Mouse (Mus musculus) liver, adult (tissue): Measurements from ENCODE around the gene Lfng.

Source experiments
- GATA4 ChIP-seq: IDR thresholded peaks from 2 replicates; pipeline ENCODE4 v1.6.1; 2014; ENCODE audit warnings: mild to moderate bottlenecking, low read length; ENCODE audit not compliant: insufficient replicate concordance

The Lfng gene

DNA sequence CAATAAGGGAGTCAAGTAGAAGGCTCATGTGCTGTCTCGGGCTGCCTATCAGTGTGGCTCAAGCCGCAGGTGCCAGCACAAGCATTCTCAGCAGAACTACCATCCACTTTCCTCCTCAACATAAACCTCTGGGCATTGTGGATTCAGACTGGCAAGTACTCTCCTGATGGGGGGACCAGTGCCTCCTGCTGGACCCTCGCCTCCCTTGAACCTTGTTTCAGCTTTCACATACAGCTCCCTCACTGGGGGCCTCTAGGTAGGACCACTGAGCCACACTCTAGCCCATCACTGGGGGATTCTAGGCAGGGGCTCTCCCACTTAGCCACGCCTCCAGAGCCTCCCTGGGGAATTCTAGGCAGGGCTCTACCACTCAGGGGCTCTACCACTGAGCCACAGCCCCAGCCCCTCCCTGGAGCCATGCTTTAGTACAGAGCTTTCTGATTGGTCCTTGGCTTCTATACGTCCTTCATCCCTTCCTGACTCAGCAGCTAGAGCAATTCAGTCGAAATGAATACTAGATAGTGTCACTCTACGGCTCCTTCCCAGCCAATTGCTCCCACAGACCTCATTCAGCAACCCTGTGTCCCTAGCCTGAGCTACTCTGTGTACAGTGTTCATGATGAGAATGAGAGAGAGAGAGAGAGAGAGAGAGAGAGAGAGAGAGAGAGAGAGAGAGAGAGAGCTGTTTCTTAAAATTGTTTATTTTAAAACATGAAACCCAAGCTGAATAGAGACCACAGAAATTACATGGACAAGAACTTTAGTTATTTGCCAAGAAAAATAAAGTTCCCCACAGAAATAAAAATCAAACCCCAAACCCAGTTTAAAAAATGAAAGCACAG lies 13.0 kb downstream of the Lfng start:
- TF ChIP-seq GATA4 = no peak

DNA sequence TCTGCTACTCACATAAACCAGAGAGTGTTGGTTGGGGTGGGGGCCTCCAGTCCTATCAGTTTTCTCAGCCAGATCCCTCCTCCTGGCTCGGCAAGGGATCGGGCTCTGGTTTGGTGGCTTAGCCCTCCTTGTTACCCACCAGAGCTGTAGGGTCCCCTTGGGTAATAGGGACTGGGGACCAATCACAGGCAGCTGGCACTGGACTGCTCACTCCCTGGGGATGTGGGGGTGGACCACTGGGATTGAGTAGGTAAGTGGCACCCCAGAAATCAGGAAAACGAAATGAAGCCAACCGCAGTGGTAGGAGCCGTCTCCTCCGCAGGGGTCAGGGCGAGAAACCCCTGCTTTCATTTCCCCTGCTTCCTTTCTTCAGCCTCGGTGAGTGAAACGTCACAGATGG lies 14.0 kb downstream of the Lfng start:
- TF ChIP-seq GATA4 = no peak

DNA sequence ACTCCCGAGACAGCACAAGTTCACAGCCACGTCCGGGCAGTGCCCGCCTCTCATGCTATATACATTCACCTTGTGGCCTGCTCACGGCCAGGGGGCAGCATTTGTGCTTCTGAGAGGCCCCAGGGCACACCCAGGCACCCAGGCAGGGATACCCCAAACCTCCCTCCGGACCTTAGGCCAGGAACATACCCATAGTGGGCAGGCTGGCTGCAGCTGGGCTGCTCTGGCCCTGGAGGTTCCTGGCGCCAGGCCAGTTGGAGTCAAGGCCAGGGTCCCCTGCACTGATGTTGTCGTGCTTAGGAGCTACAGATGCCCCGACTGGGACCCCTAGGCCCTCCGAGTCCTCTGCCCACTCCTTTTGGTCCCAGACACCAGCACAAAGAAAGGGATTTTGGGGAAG lies 14.4 kb downstream of the Lfng start:
- no peak for TF ChIP-seq GATA4

DNA sequence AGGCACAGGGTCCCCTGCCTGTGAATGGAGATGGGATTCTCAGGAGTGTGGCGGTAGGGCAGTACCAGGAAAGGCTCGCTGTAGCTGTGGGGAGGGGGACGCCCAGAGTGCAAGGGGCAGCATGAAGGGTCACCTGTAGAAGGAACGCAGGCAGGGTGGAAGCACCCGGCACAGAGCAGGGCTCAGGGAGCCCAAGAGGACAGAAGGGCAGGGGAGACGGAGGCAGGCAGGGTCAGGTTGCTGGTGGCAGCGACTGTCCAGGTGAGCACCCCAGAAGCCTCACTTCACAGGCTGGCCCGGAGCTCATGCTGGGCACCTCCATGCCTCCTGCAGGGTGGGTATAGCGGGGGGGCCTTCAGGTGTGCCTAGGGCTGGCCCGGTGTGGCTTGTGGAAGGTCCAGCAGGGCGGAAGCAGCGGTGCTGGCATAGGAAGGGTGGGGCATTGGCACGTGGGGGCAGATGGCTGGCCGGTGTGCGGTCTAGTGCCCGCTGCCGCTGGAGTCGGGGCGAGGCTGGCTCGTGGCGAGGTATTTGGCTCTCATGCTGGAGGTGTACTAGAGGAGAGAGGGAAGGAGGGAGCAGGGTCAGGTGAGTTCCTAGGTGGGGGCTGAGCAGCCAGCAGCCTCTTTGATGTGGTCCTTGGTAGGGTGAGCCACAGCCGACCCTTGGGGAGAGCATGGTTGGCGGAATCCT lies 16.0 kb downstream of the Lfng start:
- TF ChIP-seq GATA4 = no peak

DNA sequence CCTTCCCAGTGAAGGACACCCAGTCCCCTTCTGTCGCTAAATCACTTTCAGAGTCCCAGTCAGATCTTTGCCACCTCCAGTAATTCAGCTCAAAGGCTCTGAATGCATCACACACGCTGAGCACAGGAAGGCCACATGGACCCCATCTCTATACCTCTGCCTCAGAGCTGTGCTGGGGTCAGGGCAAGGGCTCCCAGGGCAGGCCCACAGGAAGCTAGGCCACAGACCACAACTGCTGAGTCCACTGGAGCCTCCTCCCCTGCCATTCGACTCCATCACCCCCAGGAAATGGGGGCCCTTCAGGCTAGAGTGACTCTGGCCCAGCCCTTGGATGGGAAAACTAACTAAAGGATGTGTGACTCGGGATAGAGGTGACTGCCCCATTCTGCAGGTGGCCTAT lies 16.7 kb downstream of the Lfng start:
- TF ChIP-seq GATA4 = no peak

DNA sequence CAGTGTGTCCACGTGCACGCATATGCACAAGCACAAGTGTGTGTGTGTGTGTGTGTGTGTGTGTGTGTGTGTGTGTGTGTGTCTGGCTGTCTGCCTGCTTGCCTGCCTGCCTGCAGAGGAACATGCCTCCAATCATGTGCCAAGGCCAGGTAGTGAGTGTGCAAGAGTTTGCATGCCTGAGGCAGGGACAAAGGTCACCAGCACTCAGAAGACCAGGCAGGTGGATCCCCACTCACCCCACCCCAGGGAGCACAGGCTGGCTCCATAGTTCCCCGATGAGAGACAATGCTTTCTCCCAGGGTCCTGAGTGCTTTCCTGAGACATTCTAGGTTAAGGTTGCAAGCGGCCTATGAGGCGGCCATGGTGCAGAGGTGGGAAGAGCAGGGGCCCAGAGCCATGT lies 17.1 kb downstream of the Lfng start:
- TF ChIP-seq GATA4 = no peak

DNA sequence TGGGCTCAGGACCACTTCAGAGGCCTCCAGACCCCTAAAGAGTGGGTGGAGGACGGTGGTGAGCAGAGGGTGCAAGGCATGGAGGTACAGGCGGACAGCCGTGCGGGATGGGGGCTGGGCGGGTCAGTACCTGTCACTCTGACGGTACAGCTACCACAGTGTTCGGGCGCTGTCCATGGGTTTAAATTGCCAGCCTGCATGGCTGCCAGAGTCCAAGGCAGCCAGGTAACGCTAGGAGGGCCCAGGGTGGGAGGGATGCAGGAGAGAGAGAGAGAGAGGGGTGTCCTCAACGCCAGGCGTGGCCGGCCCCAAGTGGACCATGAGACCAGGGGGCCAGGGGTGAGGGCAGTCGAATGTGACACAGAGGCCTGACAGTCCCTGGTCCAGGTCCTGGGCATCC lies 17.8 kb downstream of the Lfng start:
- TF ChIP-seq GATA4 = no peak

DNA sequence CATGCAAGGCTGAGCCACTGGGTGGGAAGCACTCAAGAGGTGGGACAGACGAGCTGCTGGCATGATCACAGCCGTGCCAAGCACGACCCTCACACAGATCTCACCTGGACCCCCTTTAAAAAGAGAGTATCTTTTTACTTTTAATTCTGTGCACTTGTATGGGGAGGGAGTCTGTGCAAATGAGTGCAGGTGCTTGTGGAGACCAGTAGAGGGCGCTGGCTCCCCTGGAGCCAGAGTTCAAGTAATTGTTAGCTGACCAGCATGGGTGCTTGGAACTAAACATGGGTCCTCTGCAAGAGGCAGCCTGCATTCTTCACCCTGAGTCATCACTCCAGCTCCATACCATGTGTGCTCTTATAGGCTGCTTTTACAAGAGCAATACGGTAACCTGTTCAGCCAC lies 20.5 kb downstream of the Lfng start:
- TF ChIP-seq GATA4 = no peak

DNA sequence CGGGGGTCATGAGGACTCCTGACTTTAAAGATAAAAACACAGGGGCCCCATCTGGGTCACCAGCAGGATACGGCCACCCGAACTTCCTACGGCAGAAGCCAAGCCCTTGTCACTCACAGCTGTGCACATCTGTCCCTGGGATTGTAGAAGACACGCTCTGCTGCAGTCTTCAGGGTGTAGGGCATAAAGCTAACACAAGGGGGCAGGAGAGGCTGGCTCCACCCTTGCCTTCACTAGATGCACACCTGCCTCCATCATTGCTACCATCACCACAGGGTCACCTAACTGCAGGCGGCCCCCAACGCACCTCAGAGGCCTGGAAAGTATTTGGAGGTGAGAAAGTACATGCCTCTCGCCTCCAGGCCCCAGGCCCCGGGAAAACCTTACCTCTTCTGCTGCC lies 21.9 kb downstream of the Lfng start:
- no peak for TF ChIP-seq GATA4

DNA sequence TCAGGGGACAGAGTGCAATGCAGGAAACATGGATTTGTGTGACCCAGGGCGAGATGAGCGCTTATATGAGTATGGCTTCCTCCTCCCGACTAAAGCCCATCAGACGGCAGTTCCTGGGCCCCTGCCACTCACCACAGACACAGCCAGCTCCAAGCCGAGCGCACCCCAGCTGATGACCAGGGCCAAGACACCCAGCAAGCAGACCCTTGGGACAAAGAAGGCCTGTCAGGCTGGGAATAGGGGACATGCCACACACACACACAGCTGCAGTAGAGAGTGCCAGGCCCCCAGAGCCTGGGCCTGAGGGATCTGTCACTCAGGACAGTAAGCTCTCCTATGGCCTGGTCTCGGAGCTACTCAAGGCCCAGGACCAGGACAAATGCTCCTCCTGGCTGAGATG lies 26.3 kb downstream of the Lfng start:
- no peak for TF ChIP-seq GATA4

DNA sequence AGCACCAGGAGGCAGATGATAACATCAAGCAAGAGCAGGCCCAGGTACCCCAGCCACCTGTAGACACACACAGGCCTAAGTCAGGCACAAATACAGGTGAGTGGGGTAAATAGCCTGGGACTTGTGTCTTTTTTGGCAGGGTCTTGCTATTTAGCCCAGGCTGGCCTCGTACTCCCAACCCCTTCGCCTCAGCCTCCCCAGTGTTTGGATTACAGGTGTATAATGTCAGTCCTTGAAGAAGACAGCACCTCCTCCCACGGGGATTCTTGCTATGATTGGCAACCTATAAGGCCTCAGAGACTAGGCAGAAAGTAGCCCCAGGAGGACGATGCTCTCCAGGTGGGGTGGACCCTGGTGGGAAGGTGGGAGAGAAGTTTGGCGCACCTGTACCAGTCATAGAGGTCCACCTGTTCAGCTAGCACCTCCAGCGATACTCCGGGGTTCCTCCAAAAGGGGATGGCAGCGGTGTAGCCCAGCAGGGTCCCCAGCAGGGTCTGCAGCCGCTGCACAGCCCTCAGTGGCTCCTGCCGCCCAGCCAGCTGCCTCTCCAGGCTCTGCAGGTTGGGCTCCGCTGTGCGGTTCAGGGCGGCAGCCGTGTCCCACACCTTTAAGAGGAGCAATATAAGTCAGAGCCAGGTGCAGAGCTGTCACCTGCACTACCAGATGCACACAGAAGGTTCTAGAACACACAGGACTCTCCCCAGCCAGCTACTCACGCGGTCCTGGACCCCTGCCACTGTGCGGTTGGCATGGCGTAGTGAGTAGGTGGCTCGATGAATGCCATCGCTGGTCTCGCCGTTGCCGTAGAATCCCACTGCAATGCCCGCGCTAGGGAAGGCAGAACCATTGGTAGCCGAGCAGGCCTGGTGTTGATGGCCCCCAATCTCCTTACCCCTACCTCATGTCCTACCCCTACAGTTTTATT lies 27.9 kb downstream of the Lfng start:
- no peak for TF ChIP-seq GATA4

DNA sequence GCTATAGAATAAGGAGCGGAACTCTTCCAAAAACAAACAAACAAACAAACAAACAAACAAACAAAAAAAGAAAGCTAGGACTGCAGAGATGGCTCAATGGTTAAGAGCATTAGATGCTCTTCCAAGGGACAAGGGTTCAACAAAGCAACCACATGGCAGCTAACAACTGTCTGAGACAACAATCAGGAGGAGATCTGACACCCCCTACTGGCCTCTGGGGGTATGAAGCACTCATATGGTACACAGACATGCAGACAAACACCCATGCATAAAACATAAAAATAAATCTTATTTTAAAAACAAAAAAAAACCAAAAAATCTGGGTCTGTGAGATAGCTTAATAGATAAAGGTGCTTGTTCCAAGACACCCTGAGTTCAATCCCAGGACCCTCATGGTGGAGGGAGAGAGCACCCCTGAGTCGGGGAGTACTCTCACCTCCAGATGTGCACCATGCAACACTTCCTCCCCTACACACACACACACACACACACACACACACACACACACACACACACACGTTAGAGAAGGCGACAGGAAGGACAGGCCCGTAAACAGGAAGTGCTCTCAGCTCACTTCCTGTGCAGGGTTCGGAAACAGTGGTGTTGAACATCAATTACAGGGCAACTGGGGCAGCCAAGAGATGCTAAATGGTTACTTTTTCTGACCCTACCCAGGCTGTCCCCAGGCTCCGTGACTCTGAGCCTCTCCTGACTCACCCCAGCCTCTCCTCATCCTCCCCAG lies 29.4 kb downstream of the Lfng start:
- no peak for TF ChIP-seq GATA4

DNA sequence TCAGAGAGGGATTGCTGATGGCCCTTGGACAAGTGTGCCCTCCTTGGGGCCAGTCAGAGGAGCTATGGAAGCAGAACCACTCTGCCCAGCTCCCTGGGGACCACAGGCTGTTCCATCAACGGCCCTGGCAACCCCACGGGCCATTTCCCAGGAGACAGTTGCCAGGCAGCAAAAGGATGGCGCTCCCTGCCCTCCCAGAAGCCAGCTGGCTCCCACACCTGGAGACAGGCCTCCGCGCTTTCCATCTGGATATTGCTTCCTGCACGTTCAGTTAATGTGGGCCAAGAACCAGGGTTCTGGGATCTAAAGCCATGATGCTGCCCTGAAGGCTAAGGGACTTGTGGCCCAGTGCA lies 29.9 kb downstream of the Lfng start:
- no peak for TF ChIP-seq GATA4

DNA sequence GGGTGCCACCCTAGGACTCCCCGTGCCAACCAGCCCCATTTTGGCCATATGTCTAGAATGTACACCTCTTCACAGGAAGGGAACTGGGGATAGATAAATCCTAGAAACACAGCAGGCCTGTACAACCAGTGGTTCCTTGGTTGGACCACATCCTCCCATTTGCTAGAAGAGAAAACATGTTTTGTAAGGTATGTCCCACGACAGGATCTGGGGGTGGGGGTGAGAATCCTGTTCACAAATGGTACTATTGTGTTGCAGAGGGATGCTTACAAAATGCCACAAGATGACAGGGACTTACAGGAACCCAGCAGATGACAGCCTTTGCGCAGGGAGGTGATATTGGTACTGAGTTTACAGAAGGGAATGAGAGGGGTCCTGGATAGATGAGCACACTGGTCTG lies 30.9 kb downstream of the Lfng start:
- no peak for TF ChIP-seq GATA4

DNA sequence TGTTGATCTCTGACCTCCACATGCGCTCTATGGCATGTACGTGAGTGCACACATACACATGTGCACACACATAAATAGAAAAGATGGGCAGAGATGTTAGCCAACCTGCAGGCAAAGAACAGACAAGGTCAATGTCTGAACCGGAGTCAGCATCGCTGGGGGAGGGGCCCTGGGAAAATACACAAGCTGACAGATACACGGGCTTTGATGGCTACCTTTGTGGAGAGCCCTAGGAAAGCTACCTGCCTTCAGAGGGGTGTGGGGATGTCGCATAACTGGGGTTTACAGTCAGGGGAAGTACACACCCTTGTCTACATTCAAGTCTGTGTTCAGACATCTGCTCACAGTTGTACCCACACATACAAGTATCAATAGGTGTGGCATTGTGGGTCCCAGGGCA lies 31.4 kb downstream of the Lfng start:
- TF ChIP-seq GATA4 = no peak
